Mouse (Mus musculus) gastrocnemius, adult 18-20 months (tissue): ENCODE results near the gene Aox3. TPM values are rescaled to one million over a fixed set of nuclear protein-coding genes. Genes with fewer than 3 reads are reported as not detected.

Experiments
- total RNA-seq, 2 experiments: library from RNA; stranded (reverse); gene quantifications; 2 replicates each; pipeline ENCODE4 v1.2.3; 2021

The Aox3 gene
- total RNA-seq, 2 experiments from 2014 or later: 0.75 to 1.9 TPM

Other genes with a start within 250 kb of the Aox3 start
- under 1 TPM; 0.27 to 0.31 TPM for gene Sgo2a, start 117.2 kb upstream of the Aox3 start, total RNA-seq
- gene Kctd18, start 94.2 kb upstream of the Aox3 start, total RNA-seq: 1 to 10 TPM; 4.7 to 5.6 TPM
- 10 to 100 TPM in 1 of 2 experiments, 1 to 10 TPM in 1; 7.9 to 10.8 TPM for gene Aox1, start 83.2 kb upstream of the Aox3 start, total RNA-seq
- under 1 TPM in 1 of 2 experiments, not detected in 1; 0.07 TPM for gene Aox4, start 97.3 kb downstream of the Aox3 start, total RNA-seq
- gene Aox2, start 165.2 kb downstream of the Aox3 start, total RNA-seq: under 1 TPM; 0.05 to 0.14 TPM